Mouse (Mus musculus): ENCODE results near the gene Stra6l. TPM values are rescaled to one million over a fixed set of nuclear protein-coding genes. Genes with fewer than 3 reads are reported as not detected.
A peak's percentile ranks its signal among the peaks of the same experiment; 100 is the strongest.

The Stra6l gene
- polyA plus RNA-seq, 1 experiment from 2014 or later, result 0.09 TPM

GRCm38 (mm10) chr4:45851640-45852051 lies 3.2 kb downstream of the Stra6l start:
- H3K4me3 ChIP-seq, result no peak overlapping the region
- H3K27me3 ChIP-seq (replicated peaks; ENCODE audit: low read depth, poor library complexity, severe bottlenecking), result peaks cover 29% of the 10 kb centered on the region
- no peaks in the 10 kb centered on the region for H3K36me3 ChIP-seq (replicated peaks)
- H3K27ac ChIP-seq (replicated peaks), result 0 out of 2 replicates have a peak overlapping the region, but pooled peaks have one; percentile 22
- WGBS, result 44% methylated on average over 3 of the region's 3 CpGs
- no peak for DNase-seq (ENCODE audit: low spot score)
- H3K4me1 ChIP-seq, result peaks cover 14% of the 10 kb centered on the region; the same call in 1 of the 2 replicates
- no peaks in the 10 kb centered on the region for H3K9me3 ChIP-seq

DNA sequence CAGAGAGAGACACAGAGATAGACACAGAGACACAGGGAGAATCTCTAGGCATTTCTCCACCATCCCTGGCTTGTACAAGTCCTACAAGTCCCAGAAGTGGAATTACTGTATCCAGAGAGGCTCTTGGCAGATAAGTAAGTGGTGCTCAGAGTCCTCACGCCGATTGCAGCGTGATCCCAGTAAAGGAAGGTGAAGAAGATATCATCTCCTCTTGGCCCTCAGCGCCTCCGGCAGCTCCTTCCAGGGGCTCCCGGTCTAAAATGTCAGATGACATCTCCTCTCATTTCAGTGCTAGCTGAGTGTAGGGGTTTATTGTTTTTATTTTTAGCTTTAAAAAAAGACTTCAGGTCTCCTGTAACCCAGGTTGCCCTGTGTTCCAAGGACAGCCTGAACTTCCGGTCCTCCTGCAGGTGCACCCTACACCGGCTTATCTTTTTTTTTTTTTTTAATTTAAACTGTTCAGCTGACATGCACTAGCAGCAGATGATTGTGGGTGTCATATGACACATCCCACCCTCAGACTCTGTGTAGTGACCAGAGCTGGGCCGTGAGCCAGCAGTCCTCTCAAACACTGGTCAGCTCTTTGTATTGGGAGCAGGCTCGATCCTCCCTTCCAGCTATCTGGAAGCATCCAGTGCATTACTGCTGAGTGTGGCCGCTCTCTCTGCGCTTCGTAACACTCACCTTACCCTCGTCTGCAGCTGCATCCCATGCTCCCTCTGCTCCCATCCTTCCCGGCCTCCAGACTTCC lies 5.2 kb downstream of the Stra6l start:
- 77% methylated on average over 15 of the region's 15 CpGs for WGBS
- H3K36me3 ChIP-seq (replicated peaks), result no peaks in the 10 kb centered on the region

DNA sequence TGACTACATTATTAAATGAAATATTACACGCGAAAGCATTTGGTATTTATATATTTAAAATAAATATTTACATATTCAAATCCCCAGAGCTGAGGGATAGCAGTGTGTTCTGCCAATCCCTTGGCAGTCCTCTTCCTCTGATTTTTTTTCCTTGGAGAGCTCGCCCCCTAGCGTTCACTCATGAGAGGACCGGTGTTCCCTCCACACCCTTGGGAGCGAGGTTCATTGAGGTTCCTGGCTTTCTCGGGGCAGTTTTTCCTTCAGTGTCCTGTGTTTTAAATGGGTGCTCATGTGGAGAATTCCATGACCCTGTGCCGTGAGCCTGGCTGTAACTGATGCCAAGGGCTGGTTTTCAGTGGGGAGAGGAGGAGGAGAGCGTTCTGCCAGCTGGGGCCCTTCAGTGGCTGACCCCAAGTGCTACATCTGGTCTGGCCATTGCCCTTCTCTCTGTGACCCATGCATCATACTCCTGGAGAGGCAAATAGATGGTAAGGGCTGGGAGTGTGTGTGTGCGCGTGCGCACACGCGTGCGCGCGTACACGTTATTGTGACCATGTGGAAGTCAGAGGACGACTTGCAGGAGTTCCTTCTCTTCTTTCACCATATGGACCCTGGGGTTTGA lies 7.5 kb downstream of the Stra6l start:
- no peaks in the 10 kb centered on the region for H3K36me3 ChIP-seq (replicated peaks)
- peaks cover 5% of the 10 kb centered on the region; the same call in 1 of the 2 replicates for H3K27me3 ChIP-seq (replicated peaks; ENCODE audit: low read depth, poor library complexity, severe bottlenecking)
- H3K4me3 ChIP-seq, result no peak overlapping the region
- peaks cover 10% of the 10 kb centered on the region; the same call in 1 of the 2 replicates for H3K4me1 ChIP-seq
- no peak overlapping the region for H3K27ac ChIP-seq (replicated peaks)
- peak; percentile 73 for DNase-seq (ENCODE audit: low spot score)
- H3K9me3 ChIP-seq, result peaks cover 3% of the 10 kb centered on the region; the same call in 1 of the 2 replicates
- WGBS, result 45% methylated on average over 19 of the region's 19 CpGs

More for the DNA sequence above, 5.2 kb downstream of the Stra6l start:
- H3K4me3 ChIP-seq, result no peak overlapping the region
- H3K27ac ChIP-seq (replicated peaks), result no peak overlapping the region
- H3K27me3 ChIP-seq (replicated peaks; ENCODE audit: low read depth, poor library complexity, severe bottlenecking), result peaks cover 14% of the 10 kb centered on the region
- DNase-seq (ENCODE audit: low spot score), result no peak
- no peaks in the 10 kb centered on the region for H3K9me3 ChIP-seq
- H3K4me1 ChIP-seq, result peaks cover 14% of the 10 kb centered on the region; the same call in 1 of the 2 replicates

DNA sequence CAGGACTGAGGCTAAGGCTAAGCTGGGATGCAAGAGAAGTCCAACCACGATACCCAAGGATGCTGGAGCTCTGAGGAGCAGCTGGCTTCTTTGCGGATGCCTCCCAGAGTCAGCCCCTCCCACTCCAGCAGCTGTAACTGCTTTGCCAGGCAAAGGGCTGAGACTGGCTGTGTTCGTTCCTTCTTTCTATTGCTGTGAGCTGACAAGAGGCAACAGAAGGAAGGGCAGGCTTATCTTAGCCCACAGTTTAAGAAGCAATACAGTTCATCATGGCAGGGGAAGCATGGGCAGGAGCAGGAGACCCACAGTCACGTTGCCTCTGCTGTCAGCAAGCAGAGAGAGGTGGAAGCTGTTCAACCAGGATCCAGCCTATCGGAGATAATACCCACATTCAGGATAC lies 12.7 kb downstream of the Stra6l start:
- DNase-seq (ENCODE audit: low spot score), result no peak
- H3K4me3 ChIP-seq, result no peak overlapping the region
- peaks cover 2% of the 10 kb centered on the region; the same call in 1 of the 2 replicates for H3K27me3 ChIP-seq (replicated peaks; ENCODE audit: low read depth, poor library complexity, severe bottlenecking)

GRCm38 (mm10) chr4:45867416-45867815 lies 19.0 kb downstream of the Stra6l start:
- 67% methylated on average over 8 of the region's 8 CpGs for WGBS
- no peak for DNase-seq (ENCODE audit: low spot score)
- Histone ChIP-seq H3K4me1 (peaks cover 21% of the 10 kb centered on the region), H3K4me3 (no peak overlapping the region), H3K27ac (replicated peaks) (no peak overlapping the region), H3K9me3 (no peaks in the 10 kb centered on the region), H3K36me3 (replicated peaks) (no peaks in the 10 kb centered on the region), H3K27me3 (replicated peaks; ENCODE audit: low read depth, poor library complexity, severe bottlenecking) (peaks cover 16% of the 10 kb centered on the region; the same call in 1 of the 2 replicates)

More for the DNA sequence above, 12.7 kb downstream of the Stra6l start:
- 65% methylated on average over 5 of the region's 5 CpGs for WGBS
- H3K4me1 ChIP-seq, result peaks cover 3% of the 10 kb centered on the region
- H3K27ac ChIP-seq (replicated peaks), result no peak overlapping the region
- peaks cover 3% of the 10 kb centered on the region; the same call in 1 of the 2 replicates for H3K9me3 ChIP-seq
- H3K36me3 ChIP-seq (replicated peaks), result no peaks in the 10 kb centered on the region

DNA sequence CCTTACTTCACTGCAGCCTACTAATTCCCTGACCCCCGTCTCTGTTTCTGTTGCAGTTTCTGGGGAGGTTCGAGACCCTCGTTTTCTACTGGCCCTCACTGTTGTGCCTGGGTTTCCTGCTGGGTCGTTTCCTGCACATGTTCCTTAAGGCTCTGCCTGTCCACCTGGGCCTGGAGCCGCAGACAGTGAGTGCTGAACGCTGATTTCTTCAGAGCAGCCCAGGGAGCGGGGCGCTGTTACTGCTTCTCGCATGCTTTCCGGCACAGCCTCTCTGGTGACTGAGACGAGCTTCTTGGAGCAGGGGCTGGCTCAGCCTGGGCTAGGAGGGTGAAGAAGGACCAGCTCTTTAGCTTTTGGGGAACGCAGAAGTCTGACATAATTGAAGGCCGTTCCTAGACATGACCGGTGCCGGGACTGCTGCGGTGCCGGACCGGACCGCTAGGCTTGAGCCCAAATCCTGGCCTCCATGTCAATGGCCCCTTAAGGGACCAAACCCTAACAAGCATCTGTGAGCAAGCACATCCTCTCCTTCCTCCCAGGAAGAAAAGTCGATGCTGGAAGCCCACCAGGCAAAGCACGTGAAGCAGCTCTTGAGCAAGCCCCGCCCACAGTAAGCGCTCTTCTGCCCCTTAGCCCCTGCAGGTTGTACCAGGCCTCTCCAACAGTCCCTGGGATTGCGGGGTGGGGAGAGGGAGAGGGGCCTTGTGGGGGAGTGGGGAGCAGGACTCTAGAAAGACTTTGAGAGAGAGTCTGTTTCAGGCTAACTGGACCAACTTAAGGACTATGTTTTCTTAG lies 20.8 kb downstream of the Stra6l start:
- peaks cover 21% of the 10 kb centered on the region for H3K4me1 ChIP-seq
- H3K36me3 ChIP-seq (replicated peaks), result no peaks in the 10 kb centered on the region
- peak overlapping the region; percentile 46 for H3K4me3 ChIP-seq
- peaks cover 16% of the 10 kb centered on the region; the same call in 1 of the 2 replicates for H3K27me3 ChIP-seq (replicated peaks; ENCODE audit: low read depth, poor library complexity, severe bottlenecking)
- peak overlapping the region; percentile 60 for H3K27ac ChIP-seq (replicated peaks)
- no peaks in the 10 kb centered on the region for H3K9me3 ChIP-seq
- peak; percentile 51 for DNase-seq (ENCODE audit: low spot score)
- 18% methylated on average over 24 of the region's 24 CpGs for WGBS

DNA sequence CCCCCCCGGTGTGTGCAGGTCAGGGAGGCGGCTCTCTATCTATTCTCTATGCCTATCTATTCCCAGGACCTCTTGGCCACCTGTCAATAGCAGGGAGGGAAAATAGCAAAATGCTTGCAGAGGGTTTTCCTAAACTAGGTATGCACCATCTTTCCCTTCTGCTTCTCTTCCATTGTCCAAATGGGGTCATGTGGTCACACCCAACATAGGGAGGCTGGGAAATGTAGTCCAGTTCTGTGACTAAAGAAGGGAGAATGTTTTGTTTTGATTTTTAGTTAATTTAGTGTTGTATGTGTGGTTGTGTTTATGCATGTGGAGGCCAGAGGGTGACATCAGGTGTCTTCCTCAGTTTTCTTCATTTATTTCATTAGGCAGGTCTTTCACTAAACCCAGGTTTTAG lies 23.7 kb downstream of the Stra6l start:
- DNase-seq (ENCODE audit: low spot score), result no peak
- peaks cover 4% of the 10 kb centered on the region; the same call in 1 of the 2 replicates for H3K9me3 ChIP-seq
- 89% methylated on average over 2 of the region's 2 CpGs for WGBS
- H3K4me3 ChIP-seq, result no peak overlapping the region
- no peaks in the 10 kb centered on the region for H3K36me3 ChIP-seq (replicated peaks)
- peaks cover 21% of the 10 kb centered on the region for H3K4me1 ChIP-seq
- H3K27ac ChIP-seq (replicated peaks), result no peak overlapping the region
- peaks cover 16% of the 10 kb centered on the region; the same call in 1 of the 2 replicates for H3K27me3 ChIP-seq (replicated peaks; ENCODE audit: low read depth, poor library complexity, severe bottlenecking)

- no peaks in the 10 kb centered on the region for H3K36me3 ChIP-seq (replicated peaks)
- no peak overlapping the region for H3K4me3 ChIP-seq
- WGBS, result 51% methylated on average over 5 of the region's 5 CpGs
- H3K4me1 ChIP-seq, result peaks cover 5% of the 10 kb centered on the region; the same call in 1 of the 2 replicates
- H3K9me3 ChIP-seq, result peaks cover 4% of the 10 kb centered on the region; the same call in 1 of the 2 replicates
- H3K27ac ChIP-seq (replicated peaks), result no peak overlapping the region
- DNase-seq (ENCODE audit: low spot score), result peak; percentile 24
- no peaks in the 10 kb centered on the region for H3K27me3 ChIP-seq (replicated peaks; ENCODE audit: low read depth, poor library complexity, severe bottlenecking)
These were observed 30.5 kb downstream of the Stra6l start for GRCm38 (mm10) chr4:45878929-45879328.

GRCm38 (mm10) chr4:45882521-45882920 lies 34.1 kb downstream of the Stra6l start:
- Histone ChIP-seq H3K27me3 (replicated peaks; ENCODE audit: low read depth, poor library complexity, severe bottlenecking) (no peaks in the 10 kb centered on the region), H3K9me3 (no peaks in the 10 kb centered on the region), H3K4me3 (no peak overlapping the region), H3K4me1 (peaks cover 5% of the 10 kb centered on the region; the same call in 1 of the 2 replicates), H3K27ac (replicated peaks) (no peak overlapping the region; the same call in 1 of the 2 replicates), H3K36me3 (replicated peaks) (no peaks in the 10 kb centered on the region)
- no peak for DNase-seq (ENCODE audit: low spot score)
- 90% methylated on average over 9 of the region's 9 CpGs for WGBS

DNA sequence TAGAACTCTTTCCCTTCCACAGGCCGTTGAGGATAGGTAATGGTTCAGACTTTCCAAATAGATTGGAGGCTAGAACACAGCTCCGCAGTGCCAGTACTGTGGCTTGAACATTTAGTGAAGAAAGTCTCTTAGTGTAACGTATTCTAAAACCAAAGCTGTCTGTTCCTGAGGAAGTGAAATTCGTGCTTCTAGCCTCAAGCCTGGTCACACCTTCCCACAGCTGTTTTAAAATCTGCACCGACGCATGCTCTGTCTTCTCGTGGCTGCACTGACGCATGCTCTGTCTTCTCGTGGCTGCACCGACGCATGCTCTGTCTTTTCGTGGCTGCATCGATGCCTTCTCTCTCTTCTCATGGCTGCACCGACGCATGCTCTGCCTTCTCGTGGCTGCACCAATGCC lies 34.8 kb downstream of the Stra6l start:
- no peak for DNase-seq (ENCODE audit: low spot score)
- Histone ChIP-seq H3K4me1 (peaks cover 5% of the 10 kb centered on the region; the same call in 1 of the 2 replicates), H3K27ac (replicated peaks) (no peak overlapping the region), H3K27me3 (replicated peaks; ENCODE audit: low read depth, poor library complexity, severe bottlenecking) (no peaks in the 10 kb centered on the region), H3K36me3 (replicated peaks) (no peaks in the 10 kb centered on the region), H3K4me3 (no peak overlapping the region), H3K9me3 (no peaks in the 10 kb centered on the region)
- WGBS, result 95% methylated on average over 16 of the region's 16 CpGs

GRCm38 (mm10) chr4:45889487-45889886 lies 41.0 kb downstream of the Stra6l start:
- no peaks in the 10 kb centered on the region for H3K9me3 ChIP-seq
- no peaks in the 10 kb centered on the region for H3K36me3 ChIP-seq (replicated peaks)
- H3K27ac ChIP-seq (replicated peaks), result no peak overlapping the region
- H3K27me3 ChIP-seq (replicated peaks; ENCODE audit: low read depth, poor library complexity, severe bottlenecking), result no peaks in the 10 kb centered on the region
- WGBS, result 65% methylated on average over 6 of the region's 6 CpGs
- peaks cover 14% of the 10 kb centered on the region for H3K4me1 ChIP-seq
- no peak overlapping the region for H3K4me3 ChIP-seq
- no peak for DNase-seq (ENCODE audit: low spot score)

Measured in embryonic facial prominence, embryonic 10.5 days (tissue).